Mouse (Mus musculus): ENCODE measurements around the gene Sncg.

- TF ChIP-seq EP300 (IDR thresholded peaks at IDR 0.05; ENCODE audit: low read depth in 1 of 2, low read length in 2 of 2): peak; percentile 38; a peak in 2 of 4 replicates
- TF ChIP-seq ELF1 (IDR thresholded peaks at IDR 0.05; ENCODE audit: low read depth, low read length): no peak
- TF ChIP-seq ZMIZ1 (IDR thresholded peaks at IDR 0.05; ENCODE audit: low read depth, low read length): no peak
- TF ChIP-seq ZC3H11A (IDR thresholded peaks at IDR 0.05; ENCODE audit: low read depth, low read length): no peak
Measured at GRCm38 (mm10) chr14:34362135-34362534, 12.5 kb downstream of the Sncg start.
